Mouse (Mus musculus) midbrain, embryonic 10.5 days (tissue): ENCODE measurements around the gene Olfr1248. TPM values are rescaled to one million over a fixed set of nuclear protein-coding genes. Genes with fewer than 3 reads are reported as not detected.
"Not testable (repeated sequence)": the region's sequence is repeated elsewhere in the genome, so short reads cannot be mapped to it uniquely, and the experiment has no call there.

ENCODE experiments used
- DNase-seq: peaks from one replicate; pipeline ENCODE4 v3.0.0-alpha.2; 2017; ENCODE audit warnings: low spot score
- H3K27ac ChIP-seq: fragments of 300-500 bp; sonication (generic); replicated peaks from 2 replicates; pipeline ENCODE4 v1.5.1; 2016; ENCODE audit warnings: mild to moderate bottlenecking
- H3K27me3 ChIP-seq: fragments of 300-500 bp; sonication (generic); 2 replicates; pipeline ENCODE4 v1.6.1; 2016; ENCODE audit warnings: low read depth, mild to moderate bottlenecking; ENCODE audit not compliant: poor library complexity, severe bottlenecking
- H3K36me3 ChIP-seq: fragments of 300-500 bp; sonication (generic); 2 replicates; pipeline ENCODE4 v1.6.1; 2016; ENCODE audit warnings: mild to moderate bottlenecking, moderate library complexity
- H3K4me1 ChIP-seq: fragments of 300-500 bp; sonication (generic); 2 replicates; pipeline ENCODE4 v1.6.1; 2016
- H3K4me3 ChIP-seq: fragments of 300-500 bp; sonication (generic); 2 replicates; pipeline ENCODE4 v1.5.1; 2016; ENCODE audit warnings: mild to moderate bottlenecking, moderate library complexity
- H3K9me3 ChIP-seq: fragments of 300-500 bp; sonication (generic); replicated peaks from 2 replicates; pipeline ENCODE4 v1.6.1; 2016; ENCODE audit warnings: mild to moderate bottlenecking
- WGBS: fragments of 180-500 bp; shearing (Covaris S2); methylation state at CpG from one replicate; pipeline ENCODE4 v1.1.7; 2016; 5-methylcytosine and 5-hydroxymethylcytosine counted together
- polyA plus RNA-seq: library from polyadenylated mRNA; unstranded; fragments of >200 nt; fragmentation: Nextera tagmentation; extraction: Ambion mirVana; gene quantifications from 2 replicates; pipeline ENCODE4 v1.2.1, GENCODE M21; 2016

The Olfr1248 gene
- not detected in 2 replicates for polyA plus RNA-seq

DNA sequence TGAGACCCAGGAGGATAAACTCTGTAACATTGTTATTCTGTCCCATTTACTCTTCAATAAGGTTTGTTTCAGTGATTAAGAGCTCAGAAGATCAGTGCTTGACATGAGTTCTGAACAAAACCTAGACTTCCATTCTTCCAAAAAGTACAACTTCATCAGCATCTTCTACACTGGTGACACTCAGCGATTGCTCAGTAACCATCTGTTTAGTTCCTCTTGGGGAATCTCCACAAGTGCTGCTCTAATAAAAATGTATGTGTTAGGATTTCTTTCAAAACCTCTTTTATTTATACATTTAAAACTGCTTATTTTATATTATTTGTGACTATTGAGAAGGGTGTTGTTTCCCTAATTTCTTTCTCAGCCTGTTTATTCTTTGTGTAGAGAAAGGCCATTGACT, at the start of gene Olfr1248:
TSS of gene Olfr1248 (minus strand) at position 101 of the 400 bp plus-strand sequence.
- not testable (repeated sequence) for H3K9me3 ChIP-seq, DNase-seq, H3K27me3 ChIP-seq, H3K4me1 ChIP-seq, H3K4me3 ChIP-seq, H3K36me3 ChIP-seq, H3K27ac ChIP-seq
- 94% methylated on average over 1 of the region's 1 CpGs for WGBS

DNA sequence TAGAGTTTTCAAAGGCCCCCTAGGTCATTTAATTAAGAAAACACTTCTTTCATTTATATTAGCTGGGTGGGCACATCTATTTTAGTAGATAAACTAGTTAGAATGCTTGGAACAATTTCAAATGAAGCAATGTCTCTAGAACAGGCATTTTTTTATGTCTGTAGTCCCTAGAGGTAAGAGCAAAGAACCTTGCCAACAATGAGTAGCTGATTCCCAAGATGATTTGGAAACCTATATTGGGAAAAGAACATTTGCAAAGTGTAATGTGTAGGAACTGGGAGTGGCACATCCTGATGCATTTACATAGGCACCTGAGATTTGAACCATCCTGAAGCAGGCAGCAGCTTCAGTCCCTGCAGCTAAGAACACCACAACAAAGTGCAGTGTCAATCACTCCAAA, 43.3 kb upstream of the Olfr1248 start, which contains the start of gene Olfr1250:
TSS of gene Olfr1250 (minus strand) at position 101 of the 400 bp plus-strand sequence.
- H3K27ac ChIP-seq, result no peak within 1 kb of the TSS

DNA sequence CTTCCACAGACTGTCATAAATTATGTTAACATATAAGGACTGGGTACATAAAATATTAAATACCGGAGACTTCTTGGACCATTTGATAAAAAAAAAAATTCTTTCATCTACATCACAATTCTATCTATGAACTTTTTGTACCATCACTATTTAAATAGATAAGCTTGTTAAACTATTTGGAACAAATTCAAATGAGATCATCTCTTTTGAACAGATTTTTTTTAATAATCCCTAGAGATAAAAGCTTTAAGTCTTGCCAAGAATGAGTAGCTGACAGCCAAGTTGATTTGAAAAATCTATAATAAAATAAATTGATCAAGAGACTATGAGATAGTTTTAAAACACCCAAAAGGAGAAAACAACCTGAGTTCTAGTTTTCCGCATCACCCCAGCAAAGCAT, 16.8 kb upstream of the Olfr1248 start, which contains the start of gene Olfr1249:
TSS of gene Olfr1249 (minus strand) at position 101 of the 400 bp plus-strand sequence.
- H3K36me3 ChIP-seq, result no peaks in the 10 kb centered on the region
- H3K4me1 ChIP-seq, result no peaks in the 10 kb centered on the region
- H3K27me3 ChIP-seq, result no peaks in the 10 kb centered on the region
- 95% methylated on average over 2 of the region's 2 CpGs for WGBS
- no peaks in the 10 kb centered on the region for H3K9me3 ChIP-seq
- H3K4me3 ChIP-seq, result no peak within 1 kb of the TSS
- no peak for DNase-seq
- no peak within 1 kb of the TSS for H3K27ac ChIP-seq

More for the DNA sequence above, 43.3 kb upstream of the Olfr1248 start, which contains the start of gene Olfr1250:
- Histone ChIP-seq H3K36me3 (no peaks in the 10 kb centered on the region), H3K4me3 (no peak within 1 kb of the TSS), H3K4me1 (no peaks in the 10 kb centered on the region), H3K9me3 (no peaks in the 10 kb centered on the region), H3K27me3 (no peaks in the 10 kb centered on the region)
- no peak for DNase-seq

DNA sequence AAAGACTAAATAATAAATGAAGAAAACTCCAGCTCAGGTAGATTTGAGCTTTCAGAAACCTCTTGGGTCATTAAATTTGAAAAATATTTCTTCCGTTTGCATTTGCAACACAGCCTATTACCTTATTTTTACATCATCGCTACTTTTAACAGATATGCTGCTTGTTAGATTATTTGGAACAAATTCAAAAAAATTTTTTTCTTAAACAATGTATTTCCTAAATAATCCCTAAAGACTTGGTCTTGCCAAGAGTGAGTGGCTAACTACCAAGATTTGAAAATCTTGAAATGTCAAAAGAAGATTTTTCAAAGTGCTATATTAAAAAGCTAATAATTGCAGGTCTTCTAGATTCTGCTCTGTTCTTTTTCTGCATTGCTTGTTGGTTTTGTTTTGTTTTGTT, 4.0 kb downstream of the Olfr1248 start, which contains the start of gene Olfr1247:
TSS of gene Olfr1247 (minus strand) at position 101 of the 400 bp plus-strand sequence.
- no peaks in the 10 kb centered on the region for H3K36me3 ChIP-seq
- DNase-seq, result no peak
- no peak within 1 kb of the TSS for H3K27ac ChIP-seq
- H3K27me3 ChIP-seq, result no peaks in the 10 kb centered on the region
- no peaks in the 10 kb centered on the region for H3K9me3 ChIP-seq
- 92% methylated on average over 2 of the region's 2 CpGs for WGBS
- H3K4me3 ChIP-seq, result no peak within 1 kb of the TSS
- H3K4me1 ChIP-seq, result no peaks in the 10 kb centered on the region

DNA sequence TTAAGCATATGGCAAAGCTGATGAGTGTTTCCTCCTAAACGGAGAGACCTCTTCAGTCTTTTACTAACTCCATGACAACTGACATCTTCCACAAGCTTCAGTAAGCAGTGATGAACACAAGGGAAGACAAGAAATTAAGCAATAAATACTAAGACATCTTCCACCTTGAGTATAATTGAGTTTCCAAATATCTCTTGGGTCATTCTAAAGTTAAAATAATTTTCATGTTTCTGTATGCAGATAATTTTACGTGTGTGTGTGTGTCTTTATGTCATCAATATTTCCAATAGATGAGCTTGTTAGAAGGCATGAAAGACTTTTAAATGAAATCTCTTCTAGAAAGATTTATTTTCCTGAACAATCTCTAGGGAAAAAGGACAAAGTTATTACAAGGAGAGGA, 25.0 kb downstream of the Olfr1248 start, which contains the start of gene Olfr1246:
TSS of gene Olfr1246 (minus strand) at position 101 of the 400 bp plus-strand sequence.
- H3K27me3 ChIP-seq, result no peaks in the 10 kb centered on the region
- DNase-seq, result no peak
- H3K4me1 ChIP-seq, result no peaks in the 10 kb centered on the region
- H3K4me3 ChIP-seq, result no peak within 1 kb of the TSS
- no peaks in the 10 kb centered on the region for H3K36me3 ChIP-seq
- WGBS, result 86% methylated on average over 2 of the region's 2 CpGs
- no peaks in the 10 kb centered on the region for H3K9me3 ChIP-seq
- no peak within 1 kb of the TSS for H3K27ac ChIP-seq

DNA sequence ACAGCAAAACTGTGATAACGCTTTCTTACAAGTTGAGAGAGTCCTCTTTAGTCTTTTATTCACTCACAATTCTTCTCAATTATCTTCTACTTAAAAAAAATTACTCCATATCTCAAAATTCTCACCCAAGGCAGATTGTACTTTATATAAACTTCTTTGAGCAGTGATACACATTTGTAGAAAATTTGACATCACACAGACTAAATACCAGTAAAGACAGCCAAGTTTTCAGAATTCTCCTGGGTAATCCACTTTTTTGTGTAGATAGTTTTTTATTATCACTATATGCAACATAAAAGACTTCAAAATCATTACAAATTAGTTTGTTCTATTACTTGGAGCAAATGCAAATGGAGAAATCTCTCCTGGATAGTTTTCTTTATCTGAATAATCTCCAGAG, 39.7 kb downstream of the Olfr1248 start, which contains the start of gene Olfr1245:
TSS of gene Olfr1245 (minus strand) at position 101 of the 400 bp plus-strand sequence.
- H3K4me3 ChIP-seq, result no peak within 1 kb of the TSS
- no peaks in the 10 kb centered on the region for H3K36me3 ChIP-seq
- no peaks in the 10 kb centered on the region for H3K4me1 ChIP-seq
- WGBS, result 98% methylated on average over 1 of the region's 1 CpGs
- H3K27ac ChIP-seq, result no peak within 1 kb of the TSS
- DNase-seq, result no peak
- H3K9me3 ChIP-seq, result no peaks in the 10 kb centered on the region
- H3K27me3 ChIP-seq, result no peaks in the 10 kb centered on the region

Other genes with a start within 250 kb of the Olfr1248 start
- not detected in 2 replicates for gene Olfr1238, start 208.6 kb downstream of the Olfr1248 start, polyA plus RNA-seq
- gene Olfr1239, start 197.8 kb downstream of the Olfr1248 start, polyA plus RNA-seq, result not detected in 2 replicates
- gene Olfr1240, start 175.2 kb downstream of the Olfr1248 start, polyA plus RNA-seq, result not detected in 2 replicates
- not detected in 2 replicates for gene Olfr1241, start 131.1 kb downstream of the Olfr1248 start, polyA plus RNA-seq
- not detected in 2 replicates for gene Olfr1242, start 119.9 kb downstream of the Olfr1248 start, polyA plus RNA-seq
- not detected in 2 replicates for gene Olfr1243, start 86.8 kb downstream of the Olfr1248 start, polyA plus RNA-seq
- not detected in 2 replicates for gene Olfr1245, start 39.8 kb downstream of the Olfr1248 start, polyA plus RNA-seq
- gene Olfr1246, start 25.1 kb downstream of the Olfr1248 start, polyA plus RNA-seq, result not detected in 2 replicates
- not detected in 2 replicates for gene Olfr1247, start 4.1 kb downstream of the Olfr1248 start, polyA plus RNA-seq
- gene Olfr1249, start 16.7 kb upstream of the Olfr1248 start, polyA plus RNA-seq, result not detected in 2 replicates
- not detected in 2 replicates for gene Olfr1250, start 43.2 kb upstream of the Olfr1248 start, polyA plus RNA-seq
- gene Olfr1251, start 53.7 kb upstream of the Olfr1248 start, polyA plus RNA-seq, result not detected in 2 replicates
- not detected in 2 replicates for gene Olfr1252, start 106.8 kb upstream of the Olfr1248 start, polyA plus RNA-seq
- not detected in 2 replicates for gene Olfr1253, start 138.8 kb upstream of the Olfr1248 start, polyA plus RNA-seq
- gene Olfr1254, start 175.4 kb upstream of the Olfr1248 start, polyA plus RNA-seq, result not detected in 2 replicates
- not detected in 2 replicates for gene Olfr1255, start 193.8 kb upstream of the Olfr1248 start, polyA plus RNA-seq
- not detected in 2 replicates for gene Olfr1256, start 223.3 kb upstream of the Olfr1248 start, polyA plus RNA-seq
- gene Olfr48, start 230.0 kb upstream of the Olfr1248 start, polyA plus RNA-seq, result not detected in 2 replicates